Mouse (Mus musculus): ENCODE measurements around the gene Cyb5r1.

Cyb5r1 gene

GRCm38 (mm10) chr1:134458139-134458727, 52.9 kb downstream of the Cyb5r1 start:
- no peak for DNase-seq (ENCODE audit: low read depth, low spot score)

GRCm38 (mm10) chr1:134460294-134461284, 55.2 kb downstream of the Cyb5r1 start:
- DNase-seq (ENCODE audit: low read depth, low spot score) = no peak
